Mouse (Mus musculus) neutrophil, adult 65 days (primary cell): ENCODE results near the gene Vmn2r62. TPM values are rescaled to one million over a fixed set of nuclear protein-coding genes. Genes with fewer than 3 reads are reported as not detected.

Source experiments
- total RNA-seq: library from RNA; stranded (reverse); gene quantifications from 2 replicates; pipeline ENCODE4 v1.2.4, GENCODE M21; 2023

Vmn2r62 gene
- not detected in 2 replicates for total RNA-seq

GRCm38 (mm10) chr7:42793425-42793824 lies at the start of gene Vmn2r62:
Gene Vmn2r62 (minus strand): TSS chr7:42793525.

GRCm38 (mm10) chr7:42726917-42727316 lies 66.4 kb downstream of the Vmn2r62 start, which contains the start of gene Gm17067:
Gene Gm17067 (minus strand): TSS chr7:42727017.

Other genes starting within 250 kb of the Vmn2r62 start
- not detected in 2 replicates for gene Gm21028, start 214.9 kb downstream of the Vmn2r62 start, total RNA-seq
- gene Zfp977, start 201.0 kb downstream of the Vmn2r62 start, total RNA-seq = not detected in 2 replicates
- gene Zfp976, start 150.9 kb downstream of the Vmn2r62 start, total RNA-seq = 0.11 and 0.51 TPM in 2 replicates
- gene Zfp975, start 100.8 kb downstream of the Vmn2r62 start, total RNA-seq = 0.41 and 0.73 TPM in 2 replicates
- not detected in 2 replicates for gene Gm17067, start 66.5 kb downstream of the Vmn2r62 start, total RNA-seq
- gene Gm2381, start 73.7 kb upstream of the Vmn2r62 start, total RNA-seq = not detected in 2 replicates
- not detected in 2 replicates for gene Vmn2r63, start 140.3 kb upstream of the Vmn2r62 start, total RNA-seq
- gene Gm9268, start 225.2 kb upstream of the Vmn2r62 start, total RNA-seq = not detected in 2 replicates